Mouse (Mus musculus) lung, adult 2 months (tissue): ENCODE data around the gene Cpne6.

Experiments
- CTCF ChIP-seq: fragments of 200-500 bp; IDR thresholded peaks from 2 replicates; pipeline ENCODE4 v1.5.1; 2011; ENCODE audit warnings: mild to moderate bottlenecking, low read length, control low read depth; ENCODE audit not compliant: insufficient read depth
- POLR2A ChIP-seq: fragments of 200-500 bp; IDR thresholded peaks from 2 replicates; pipeline ENCODE4 v1.6.1; 2011; ENCODE audit warnings: low read depth, mild to moderate bottlenecking, control low read depth, low read length, borderline replicate concordance; ENCODE audit errors: extremely low read depth

GRCm38 (mm10) chr14:55565748-55566147 lies 55.5 kb downstream of the Cpne6 start:
- TF ChIP-seq CTCF (no peak), POLR2A (no peak)
